Mouse (Mus musculus): Measurements from ENCODE around the gene Smad1. TPM values are rescaled to one million over a fixed set of nuclear protein-coding genes. Genes with fewer than 3 reads are reported as not detected.

The Smad1 gene
- 12.7 TPM for polyA plus RNA-seq (2014; fragmentation: Illumina TruSeq; extraction: RNeasy Lipid Tissue Mini Kit (QIAGEN cat#74804); ENCODE audit: low read depth, low replicate concordance)

GRCm38 (mm10) chr8:79398994-79399650 is at the start of gene Smad1:
TSS of gene Smad1 (minus strand) at chr8:79399518.

GRCm38 (mm10) chr8:79294610-79295275 is 104.6 kb downstream of the Smad1 start, which contains the start of gene Mmaa:
TSS of gene Mmaa (minus strand) at chr8:79294937.

Other genes starting within 250 kb of the Smad1 start
- not detected for gene 1700011L22Rik, start 150.9 kb downstream of the Smad1 start, polyA plus RNA-seq (2014; fragmentation: Illumina TruSeq; extraction: RNeasy Lipid Tissue Mini Kit (QIAGEN cat#74804); ENCODE audit: low read depth, low replicate concordance)
- gene Mmaa, start 104.6 kb downstream of the Smad1 start, polyA plus RNA-seq (2014; fragmentation: Illumina TruSeq; extraction: RNeasy Lipid Tissue Mini Kit (QIAGEN cat#74804); ENCODE audit: low read depth, low replicate concordance) = 16.0 TPM
- 51.5 TPM for gene Otud4, start 240.1 kb upstream of the Smad1 start, polyA plus RNA-seq (2014; fragmentation: Illumina TruSeq; extraction: RNeasy Lipid Tissue Mini Kit (QIAGEN cat#74804); ENCODE audit: low read depth, low replicate concordance)